Mouse (Mus musculus) thymus, postnatal 10 days (tissue): ENCODE results near the gene Selenoo.

Source experiments
- DNase-seq, 2 experiments: peaks; one replicate each; pipeline ENCODE4 v3.0.0; 2021; ENCODE audit warnings: low spot score in 2 of 2

Selenoo gene

GRCm38 (mm10) chr15:89126622-89127021, 37.7 kb downstream of the Selenoo start:
- no peak for DNase-seq

- no peak for DNase-seq
Observed at GRCm38 (mm10) chr15:89127364-89127940, 38.6 kb downstream of the Selenoo start.

- DNase-seq, result peak; percentile 62 to 75
Observed at GRCm38 (mm10) chr15:89128382-89129350, 39.8 kb downstream of the Selenoo start, which contains the start of gene Hdac10. Hdac10 (minus strand) TSS chr15:89128700.

GRCm38 (mm10) chr15:89130245-89130644, 41.4 kb downstream of the Selenoo start:
- no peak for DNase-seq

- DNase-seq, result peak in 1 of 2 experiments; percentile 35
Observed at GRCm38 (mm10) chr15:89131316-89131715, 42.4 kb downstream of the Selenoo start.

- DNase-seq, result no peak
Observed at GRCm38 (mm10) chr15:89136461-89137155, 47.7 kb downstream of the Selenoo start.

GRCm38 (mm10) chr15:89137378-89138045, 48.6 kb downstream of the Selenoo start:
- no peak for DNase-seq

- DNase-seq, result no peak
Observed at GRCm38 (mm10) chr15:89138046-89138405, 49.1 kb downstream of the Selenoo start.

GRCm38 (mm10) chr15:89138531-89138930, 49.6 kb downstream of the Selenoo start:
- no peak for DNase-seq

- DNase-seq, result no peak
Observed at GRCm38 (mm10) chr15:89140048-89140658, 51.3 kb downstream of the Selenoo start.

- DNase-seq, result no peak
Observed at GRCm38 (mm10) chr15:89140659-89141252, 51.9 kb downstream of the Selenoo start, which contains the start of gene Mapk12. Mapk12 (minus strand) TSS chr15:89140703.

GRCm38 (mm10) chr15:89141443-89141842, 52.6 kb downstream of the Selenoo start:
- DNase-seq, result no peak

GRCm38 (mm10) chr15:89141905-89142304, 53.0 kb downstream of the Selenoo start:
- no peak for DNase-seq

- no peak for DNase-seq
Observed at GRCm38 (mm10) chr15:89143134-89143533, 54.2 kb downstream of the Selenoo start.

GRCm38 (mm10) chr15:89144965-89145364, 56.1 kb downstream of the Selenoo start:
- no peak for DNase-seq

- no peak for DNase-seq
Observed at GRCm38 (mm10) chr15:89145813-89146350, 57.0 kb downstream of the Selenoo start.

GRCm38 (mm10) chr15:89146537-89146936, 57.7 kb downstream of the Selenoo start:
- DNase-seq, result peak; percentile 31 to 48

GRCm38 (mm10) chr15:89147024-89147423, 58.1 kb downstream of the Selenoo start:
- DNase-seq, result peak; percentile 52 to 57

- DNase-seq, result no peak
Observed at GRCm38 (mm10) chr15:89147456-89147855, 58.6 kb downstream of the Selenoo start.

GRCm38 (mm10) chr15:89147895-89148294, 59.0 kb downstream of the Selenoo start:
- DNase-seq, result no peak
